In genomic region chr14:76011062-76011457, GRCm38 (mm10) we compare ENCODE assay signal across 8 mouse cellular contexts. TPM values are rescaled to one million over a fixed set of nuclear protein-coding genes. Genes with fewer than 3 reads are reported as not detected.
DNase-seq lines count a peak whose midpoint lies in the region; ATAC-seq and TF ChIP-seq lines count a peak whose summit lies in the region.

No protein-coding gene starts in this region.

- H3K4me1 ChIP-seq in heart, postnatal 0 days (ENCODE audit: control insufficient read depth, insufficient read depth): peaks cover 18% of the 10 kb centered on the region
- H3K4me1 ChIP-seq in bone marrow macrophage, adult 2 months (ENCODE audit: control insufficient read depth, insufficient read depth, low read length): peaks cover 17% of the 10 kb centered on the region
- peaks cover 11% of the 10 kb centered on the region for H3K4me1 ChIP-seq in hindbrain, embryonic 12.5 days
- H3K4me1 ChIP-seq in midbrain, embryonic 12.5 days: peaks cover 24% of the 10 kb centered on the region

- peak overlapping the region; percentile 73 for H3K4me2 ChIP-seq in heart, postnatal 0 days (ENCODE audit: low read depth, low read length)
- H3K4me2 ChIP-seq in hindbrain, embryonic 12.5 days (replicated peaks): peak overlapping the region; percentile 86
- peak overlapping the region; percentile 75 for H3K4me2 ChIP-seq in midbrain, embryonic 12.5 days (replicated peaks)

- DNase-seq in heart, postnatal 0 days (ENCODE audit: low spot score): no peak
- no peak for DNase-seq in heart, adult 18-20 months
- DNase-seq in cerebellum, adult 18-20 months: no peak
- no peak for DNase-seq in thymus, postnatal 10 days (ENCODE audit: low spot score in 2 of 2)
- DNase-seq in urinary bladder, postnatal 4 days (ENCODE audit: low spot score in 2 of 2): no peak

- ATAC-seq in heart, postnatal 0 days (ENCODE audit: insufficient read depth, low read depth): 0 out of 2 replicates have a peak, but pooled peaks have one; percentile 5
- peak; percentile 46; the same call in 1 of the 2 replicates for ATAC-seq in hindbrain, embryonic 12.5 days (ENCODE audit: low FRiP score)
- ATAC-seq in midbrain, embryonic 12.5 days (ENCODE audit: low FRiP score, low read depth): peak; percentile 56

- peak overlapping the region; percentile 69 for H3K4me3 ChIP-seq in heart, postnatal 0 days (ENCODE audit: low read depth, low read length)
- H3K4me3 ChIP-seq in bone marrow macrophage, adult 2 months (ENCODE audit: insufficient read depth, low read length): peak overlapping the region; percentile 74
- H3K4me3 ChIP-seq in hindbrain, embryonic 12.5 days: peak overlapping the region; percentile 82
- H3K4me3 ChIP-seq in midbrain, embryonic 12.5 days: peak overlapping the region; percentile 85

- no peak for TF ChIP-seq POLR2A in bone marrow macrophage, adult 2 months (IDR thresholded peaks at IDR 0.05; ENCODE audit: borderline replicate concordance, low read depth, low read length)

- no peaks in the 10 kb centered on the region for H3K27me3 ChIP-seq in heart, postnatal 0 days (ENCODE audit: control insufficient read depth, insufficient read depth, low read length)
- 0 out of 2 replicates have a peak, but pooled peaks cover 6% of the 10 kb centered on the region for H3K27me3 ChIP-seq in hindbrain, embryonic 12.5 days
- H3K27me3 ChIP-seq in midbrain, embryonic 12.5 days: no peaks in the 10 kb centered on the region; the same call in 1 of the 2 replicates

- WGBS in heart, postnatal 0 days: 31% methylated on average over 7 of the region's 7 CpGs
- WGBS in hindbrain, embryonic 12.5 days: 32% methylated on average over 7 of the region's 7 CpGs
- 35% methylated on average over 7 of the region's 7 CpGs for WGBS in midbrain, embryonic 12.5 days

- H3K9ac ChIP-seq in heart, postnatal 0 days (replicated peaks; ENCODE audit: low read depth, low read length): no peak overlapping the region
- no peak overlapping the region; the same call in 1 of the 2 replicates for H3K9ac ChIP-seq in hindbrain, embryonic 12.5 days
- H3K9ac ChIP-seq in midbrain, embryonic 12.5 days (replicated peaks): 0 out of 2 replicates have a peak overlapping the region, but pooled peaks have one; percentile 72

- no peak; the same call in 1 of the 2 replicates for TF ChIP-seq EP300 in heart, postnatal 0 days (IDR thresholded peaks at IDR 0.05; ENCODE audit: low read depth)

- H3K36me3 ChIP-seq in heart, postnatal 0 days (replicated peaks; ENCODE audit: control insufficient read depth, insufficient read depth, low read length): no peaks in the 10 kb centered on the region
- no peaks in the 10 kb centered on the region for H3K36me3 ChIP-seq in hindbrain, embryonic 12.5 days
- peaks cover 6% of the 10 kb centered on the region; the same call in 1 of the 2 replicates for H3K36me3 ChIP-seq in midbrain, embryonic 12.5 days

- no peak overlapping the region for H3K27ac ChIP-seq in heart, postnatal 0 days (ENCODE audit: low read depth)
- H3K27ac ChIP-seq in bone marrow macrophage, adult 2 months (ENCODE audit: insufficient read depth, low read depth, low read length): no peak overlapping the region
- H3K27ac ChIP-seq in hindbrain, embryonic 12.5 days: no peak overlapping the region
- no peak overlapping the region for H3K27ac ChIP-seq in midbrain, embryonic 12.5 days (replicated peaks)

- no peaks in the 10 kb centered on the region for H3K9me3 ChIP-seq in heart, postnatal 0 days (replicated peaks; ENCODE audit: control insufficient read depth, low read length)
- H3K9me3 ChIP-seq in hindbrain, embryonic 12.5 days (replicated peaks): no peaks in the 10 kb centered on the region
- no peaks in the 10 kb centered on the region for H3K9me3 ChIP-seq in midbrain, embryonic 12.5 days

- TF ChIP-seq CTCF in heart, postnatal 0 days (IDR thresholded peaks at IDR 0.05; ENCODE audit: low read depth): no peak
- TF ChIP-seq CTCF in bone marrow macrophage, adult 2 months (IDR thresholded peaks at IDR 0.05; ENCODE audit: low read depth, low read length): no peak

RNA-seq across cellular contexts. Expression of gene Gtf2f2, which starts 0.4 kb away (rescaled TPM):
- 6.4 and 10.1 TPM in 2 replicates for total RNA-seq in heart, postnatal 0 days (2014; rRNA removed; ENCODE audit: low replicate concordance)
- 22.8 and 25.7 TPM in 2 replicates for polyA plus RNA-seq in heart, postnatal 0 days (2015; fragmentation: Nextera tagmentation; extraction: Ambion mirVana)
- total RNA-seq in heart, adult 18-20 months (2021): 10 to 100 TPM; 14.3 to 15.5 TPM
- 15.7 and 18.7 TPM in 2 replicates for polyA plus RNA-seq in bone marrow macrophage, adult 2 months (2012; ENCODE audit: insufficient read depth, insufficient read length, missing spikeins)
- polyA plus RNA-seq in hindbrain, embryonic 12.5 days (2016; fragmentation: Nextera tagmentation; extraction: Ambion mirVana): 40.3 and 41.1 TPM in 2 replicates
- polyA plus RNA-seq in midbrain, embryonic 12.5 days (2016; fragmentation: Nextera tagmentation; extraction: Ambion mirVana): 47.3 and 48.9 TPM in 2 replicates

RNA-seq across cellular contexts. Expression of gene Kctd4, which starts 56.3 kb away (rescaled TPM):
- total RNA-seq in heart, postnatal 0 days (2014; rRNA removed; ENCODE audit: low replicate concordance): not detected in 2 replicates
- polyA plus RNA-seq in heart, postnatal 0 days (2015; fragmentation: Nextera tagmentation; extraction: Ambion mirVana): 0.07 and 0.11 TPM in 2 replicates
- not detected for total RNA-seq in heart, adult 18-20 months (2021)
- polyA plus RNA-seq in bone marrow macrophage, adult 2 months (2012; ENCODE audit: insufficient read depth, insufficient read length, missing spikeins): not detected in 2 replicates
- polyA plus RNA-seq in hindbrain, embryonic 12.5 days (2016; fragmentation: Nextera tagmentation; extraction: Ambion mirVana): 1.2 and 1.7 TPM in 2 replicates
- 2.2 and 2.8 TPM in 2 replicates for polyA plus RNA-seq in midbrain, embryonic 12.5 days (2016; fragmentation: Nextera tagmentation; extraction: Ambion mirVana)

Comparison
In these comparisons a context has a peak if more than half of its experiments do, and no peak if none do; other contexts are left out.
1. ATAC-seq: peak in every context shown above with its lines; median percentile 56 in midbrain, embryonic 12.5 days; 46 in hindbrain, embryonic 12.5 days; 5 in heart, postnatal 0 days.